Mouse (Mus musculus): ENCODE measurements at regions not wholly inside any gene's neighbourhood (a gene's known extent, or its start where the extent isn't known, plus 50 kb on each side); places are given as distances from the start of the nearest gene placed in this dataset.

GRCm38 (mm10) chr5:119518506-119519252 lies 151.8 kb upstream of the Tbx3 start:
- TF ChIP-seq MYOG (IDR thresholded peaks at IDR 0.05; ENCODE audit: control insufficient read depth, extremely low read depth, insufficient read length) (no peak), CEBPB (IDR thresholded peaks at IDR 0.05; ENCODE audit: low read depth) (no peak), CTCF (IDR thresholded peaks at IDR 0.05; ENCODE audit: control insufficient read depth, insufficient read depth, insufficient read length) (no peak), FOSL1 (IDR thresholded peaks at IDR 0.05; ENCODE audit: insufficient read depth, low read length, poor library complexity, severe bottlenecking) (no peak), MAX (IDR thresholded peaks at IDR 0.05) (no peak), MYOD1 (IDR thresholded peaks at IDR 0.05; ENCODE audit: control insufficient read depth, insufficient read length, low read depth) (no peak), USF1 (IDR thresholded peaks at IDR 0.05; ENCODE audit: low read depth) (no peak)
- no peaks in the 10 kb centered on the region for H3K36me3 ChIP-seq (ENCODE audit: control insufficient read depth, insufficient read depth)
- H3ac ChIP-seq (ENCODE audit: control insufficient read depth, insufficient read length, low read depth) = no peak overlapping the region
- H3K4me3 ChIP-seq (ENCODE audit: insufficient read depth, poor library complexity, severe bottlenecking) = no peak overlapping the region
- no peaks in the 10 kb centered on the region for H3K79me2 ChIP-seq (ENCODE audit: control insufficient read depth, insufficient read depth)
- no peaks in the 10 kb centered on the region for H3K79me3 ChIP-seq (ENCODE audit: low read depth)
- H3K27me3 ChIP-seq (ENCODE audit: control insufficient read depth, insufficient read depth, insufficient read length) = no peaks in the 10 kb centered on the region

GRCm38 (mm10) chr5:119524171-119524570 lies 146.3 kb upstream of the Tbx3 start:
- H3K4me3 ChIP-seq (ENCODE audit: insufficient read depth, poor library complexity, severe bottlenecking) = no peak overlapping the region
- no peaks in the 10 kb centered on the region for H3K79me2 ChIP-seq (ENCODE audit: control insufficient read depth, insufficient read depth)
- no peaks in the 10 kb centered on the region for H3K36me3 ChIP-seq (ENCODE audit: control insufficient read depth, insufficient read depth)
- TF ChIP-seq MYOD1 (IDR thresholded peaks at IDR 0.05; ENCODE audit: control insufficient read depth, insufficient read length, low read depth) (no peak), FOSL1 (IDR thresholded peaks at IDR 0.05; ENCODE audit: insufficient read depth, low read length, poor library complexity, severe bottlenecking) (no peak), CTCF (IDR thresholded peaks at IDR 0.05; ENCODE audit: control insufficient read depth, insufficient read depth, insufficient read length) (no peak), MAX (IDR thresholded peaks at IDR 0.05) (no peak), CEBPB (IDR thresholded peaks at IDR 0.05; ENCODE audit: low read depth) (no peak), USF1 (IDR thresholded peaks at IDR 0.05; ENCODE audit: low read depth) (no peak), MYOG (IDR thresholded peaks at IDR 0.05; ENCODE audit: control insufficient read depth, extremely low read depth, insufficient read length) (no peak)
- H3K79me3 ChIP-seq (ENCODE audit: low read depth) = no peaks in the 10 kb centered on the region
- no peaks in the 10 kb centered on the region for H3K27me3 ChIP-seq (ENCODE audit: control insufficient read depth, insufficient read depth, insufficient read length)
- H3ac ChIP-seq (ENCODE audit: control insufficient read depth, insufficient read length, low read depth) = no peak overlapping the region

- no peak overlapping the region for H3K4me3 ChIP-seq (ENCODE audit: insufficient read depth, poor library complexity, severe bottlenecking)
- H3K36me3 ChIP-seq (ENCODE audit: control insufficient read depth, insufficient read depth) = no peaks in the 10 kb centered on the region
- H3K79me2 ChIP-seq (ENCODE audit: control insufficient read depth, insufficient read depth) = no peaks in the 10 kb centered on the region
- H3ac ChIP-seq (ENCODE audit: control insufficient read depth, insufficient read length, low read depth) = no peak overlapping the region
- no peaks in the 10 kb centered on the region for H3K79me3 ChIP-seq (ENCODE audit: low read depth)
- TF ChIP-seq FOSL1 (IDR thresholded peaks at IDR 0.05; ENCODE audit: insufficient read depth, low read length, poor library complexity, severe bottlenecking) (no peak), CTCF (IDR thresholded peaks at IDR 0.05; ENCODE audit: control insufficient read depth, insufficient read depth, insufficient read length) (no peak), USF1 (IDR thresholded peaks at IDR 0.05; ENCODE audit: low read depth) (no peak), MYOG (IDR thresholded peaks at IDR 0.05; ENCODE audit: control insufficient read depth, extremely low read depth, insufficient read length) (no peak), MYOD1 (IDR thresholded peaks at IDR 0.05; ENCODE audit: control insufficient read depth, insufficient read length, low read depth) (no peak), MAX (IDR thresholded peaks at IDR 0.05) (no peak), CEBPB (IDR thresholded peaks at IDR 0.05; ENCODE audit: low read depth) (no peak)
- H3K27me3 ChIP-seq (ENCODE audit: control insufficient read depth, insufficient read depth, insufficient read length) = no peaks in the 10 kb centered on the region
Measured at GRCm38 (mm10) chr5:119525960-119526359, 144.5 kb upstream of the Tbx3 start.

- no peak for TF ChIP-seq CTCF (IDR thresholded peaks at IDR 0.05; ENCODE audit: control insufficient read depth, insufficient read depth, insufficient read length)
- TF ChIP-seq MYOG (IDR thresholded peaks at IDR 0.05; ENCODE audit: control insufficient read depth, extremely low read depth, insufficient read length) = no peak
- TF ChIP-seq CEBPB (IDR thresholded peaks at IDR 0.05; ENCODE audit: low read depth) = no peak
- TF ChIP-seq MAX (IDR thresholded peaks at IDR 0.05) = no peak
- no peak for TF ChIP-seq FOSL1 (IDR thresholded peaks at IDR 0.05; ENCODE audit: insufficient read depth, low read length, poor library complexity, severe bottlenecking)
- TF ChIP-seq MYOD1 (IDR thresholded peaks at IDR 0.05; ENCODE audit: control insufficient read depth, insufficient read length, low read depth) = no peak
- no peak for TF ChIP-seq USF1 (IDR thresholded peaks at IDR 0.05; ENCODE audit: low read depth)
Measured at GRCm38 (mm10) chr5:119530009-119530408, 140.5 kb upstream of the Tbx3 start.

GRCm38 (mm10) chr5:119534946-119535345 lies 135.5 kb upstream of the Tbx3 start:
- Histone ChIP-seq H3ac (ENCODE audit: control insufficient read depth, insufficient read length, low read depth) (no peak overlapping the region), H3K79me2 (ENCODE audit: control insufficient read depth, insufficient read depth) (no peaks in the 10 kb centered on the region), H3K79me3 (ENCODE audit: low read depth) (no peaks in the 10 kb centered on the region), H3K27me3 (ENCODE audit: control insufficient read depth, insufficient read depth, insufficient read length) (no peaks in the 10 kb centered on the region), H3K4me3 (ENCODE audit: insufficient read depth, poor library complexity, severe bottlenecking) (no peak overlapping the region), H3K36me3 (ENCODE audit: control insufficient read depth, insufficient read depth) (no peaks in the 10 kb centered on the region)
- TF ChIP-seq FOSL1 (IDR thresholded peaks at IDR 0.05; ENCODE audit: insufficient read depth, low read length, poor library complexity, severe bottlenecking) = no peak
- no peak for TF ChIP-seq MYOG (IDR thresholded peaks at IDR 0.05; ENCODE audit: control insufficient read depth, extremely low read depth, insufficient read length)
- TF ChIP-seq MAX (IDR thresholded peaks at IDR 0.05) = no peak
- no peak for TF ChIP-seq USF1 (IDR thresholded peaks at IDR 0.05; ENCODE audit: low read depth)
- TF ChIP-seq MYOD1 (IDR thresholded peaks at IDR 0.05; ENCODE audit: control insufficient read depth, insufficient read length, low read depth) = no peak
- TF ChIP-seq CEBPB (IDR thresholded peaks at IDR 0.05; ENCODE audit: low read depth) = no peak
- TF ChIP-seq CTCF (IDR thresholded peaks at IDR 0.05; ENCODE audit: control insufficient read depth, insufficient read depth, insufficient read length) = no peak

More at GRCm38 (mm10) chr5:119530009-119530408, 140.5 kb upstream of the Tbx3 start:
- Histone ChIP-seq H3K27me3 (ENCODE audit: control insufficient read depth, insufficient read depth, insufficient read length) (no peaks in the 10 kb centered on the region), H3K79me2 (ENCODE audit: control insufficient read depth, insufficient read depth) (no peaks in the 10 kb centered on the region), H3K36me3 (ENCODE audit: control insufficient read depth, insufficient read depth) (no peaks in the 10 kb centered on the region), H3ac (ENCODE audit: control insufficient read depth, insufficient read length, low read depth) (no peak overlapping the region), H3K79me3 (ENCODE audit: low read depth) (no peaks in the 10 kb centered on the region), H3K4me3 (ENCODE audit: insufficient read depth, poor library complexity, severe bottlenecking) (no peak overlapping the region)
